ENCODE assay signal across 18 mouse cellular contexts in genomic region chr16:73245073-73245590, GRCm38 (mm10).
"Had no signal": no experiment of that assay in that cellular context is flagged by ENCODE, and none has a peak within 500 bp of the region (broad histone marks: within the 10 kb centered on the region; RNA-seq: fewer than 3 reads in every experiment).

No protein-coding gene starts in this region.

- H3K36me3 ChIP-seq: midbrain, embryonic 10.5 days; midbrain, embryonic 12.5 days; neural tube, embryonic 13.5 days; neural tube, embryonic 15.5 days had no signal

- H3K9me3 ChIP-seq: midbrain, embryonic 10.5 days; midbrain, embryonic 12.5 days; neural tube, embryonic 13.5 days; neural tube, embryonic 15.5 days had no signal

- H3K4me3 ChIP-seq: midbrain, embryonic 10.5 days; midbrain, embryonic 12.5 days; myocyte; neural tube, embryonic 13.5 days; neural tube, embryonic 15.5 days had no signal

- H3K4me1 ChIP-seq: midbrain, embryonic 10.5 days; midbrain, embryonic 12.5 days; neural tube, embryonic 13.5 days; neural tube, embryonic 15.5 days had no signal

- ATAC-seq: midbrain, embryonic 16.5 days had no signal

- H3K9ac ChIP-seq: lung, embryonic 14.5 days; midbrain, embryonic 12.5 days; neural tube, embryonic 13.5 days; neural tube, embryonic 15.5 days had no signal

- H3K4me2 ChIP-seq: lung, embryonic 14.5 days; midbrain, embryonic 12.5 days; neural tube, embryonic 13.5 days; neural tube, embryonic 15.5 days had no signal

- H3K27ac ChIP-seq: midbrain, embryonic 10.5 days; midbrain, embryonic 12.5 days; neural tube, embryonic 13.5 days; neural tube, embryonic 15.5 days had no signal

- DNase-seq: lung, postnatal 10 days; lung, postnatal 4 days; midbrain, embryonic 14.5 days; retina, postnatal 1 day; right cerebral cortex, adult 18-20 months; right cerebral cortex, postnatal 25 days; right cerebral cortex, postnatal 4 days; spleen, adult 18-20 months; thymus, adult 18-20 months; thymus, postnatal 14 days; thymus, postnatal 36 days had no signal

- H3K27me3 ChIP-seq: midbrain, embryonic 12.5 days; neural tube, embryonic 13.5 days; neural tube, embryonic 15.5 days had no signal
